Mouse (Mus musculus) hindbrain, embryonic 14.5 days (tissue): ENCODE results near the gene Cpm. TPM values are rescaled to one million over a fixed set of nuclear protein-coding genes. Genes with fewer than 3 reads are reported as not detected.

Source experiments
- ATAC-seq: fragments of 200-750 bp; cut with Nextera tagmentation; 2 replicates; pipeline ENCODE4 v1.8.0; 2017; ENCODE audit warnings: moderate number of reproducible peaks, mild to moderate bottlenecking, moderate TSS enrichment, moderate library complexity; ENCODE audit not compliant: low FRiP score
- DNase-seq: peaks from one replicate; pipeline ENCODE4 v3.0.0-alpha.2; 2015; ENCODE audit warnings: low spot score
- H3K27ac ChIP-seq: fragments of 300-500 bp; sonication (generic); 2 replicates; pipeline ENCODE4 v1.5.1; 2014; ENCODE audit warnings: mild to moderate bottlenecking, moderate library complexity
- H3K27me3 ChIP-seq: fragments of 300-500 bp; sonication (generic); 2 replicates; pipeline ENCODE4 v1.6.1; 2014; ENCODE audit warnings: mild to moderate bottlenecking, low read length, mixed read lengths; ENCODE audit not compliant: control insufficient read depth, insufficient read depth
- H3K36me3 ChIP-seq: fragments of 300-500 bp; sonication (generic); replicated peaks from 2 replicates; pipeline ENCODE4 v1.6.1; 2014; ENCODE audit not compliant: control insufficient read depth, insufficient read depth
- H3K4me1 ChIP-seq: fragments of 300-500 bp; sonication (generic); replicated peaks from 2 replicates; pipeline ENCODE4 v1.6.1; 2014; ENCODE audit warnings: antibody characterized with exemption, low read length, mixed read lengths; ENCODE audit not compliant: control insufficient read depth, insufficient read depth
- H3K4me2 ChIP-seq: fragments of 300-500 bp; sonication (generic); replicated peaks from 2 replicates; pipeline ENCODE4 v1.6.1; 2014; ENCODE audit warnings: mild to moderate bottlenecking, moderate library complexity
- H3K4me3 ChIP-seq: fragments of 300-500 bp; sonication (generic); replicated peaks from 2 replicates; pipeline ENCODE4 v1.5.1; 2014; ENCODE audit warnings: mild to moderate bottlenecking, low read length
- H3K9ac ChIP-seq: fragments of 300-500 bp; sonication (generic); 2 replicates; pipeline ENCODE4 v1.6.1; 2014
- H3K9me3 ChIP-seq: fragments of 300-500 bp; sonication (generic); 2 replicates; pipeline ENCODE4 v1.6.1; 2016; ENCODE audit warnings: low read length; ENCODE audit not compliant: control insufficient read depth
- WGBS: fragments of 180-500 bp; shearing (Covaris S2); extraction: QIAGEN DNeasy Blood & Tissue Kit; methylation state at CpG from one replicate; pipeline ENCODE4 v1.1.7; 2014; 5-methylcytosine and 5-hydroxymethylcytosine counted together
- polyA plus RNA-seq: library from polyadenylated mRNA; unstranded; fragments of >200 nt; fragmentation: Nextera tagmentation; extraction: Ambion mirVana; gene quantifications from 2 replicates; pipeline ENCODE4 v1.2.1, GENCODE M21; 2014

Gene Cpm
- 2.8 and 3.0 TPM in 2 replicates for polyA plus RNA-seq

DNA sequence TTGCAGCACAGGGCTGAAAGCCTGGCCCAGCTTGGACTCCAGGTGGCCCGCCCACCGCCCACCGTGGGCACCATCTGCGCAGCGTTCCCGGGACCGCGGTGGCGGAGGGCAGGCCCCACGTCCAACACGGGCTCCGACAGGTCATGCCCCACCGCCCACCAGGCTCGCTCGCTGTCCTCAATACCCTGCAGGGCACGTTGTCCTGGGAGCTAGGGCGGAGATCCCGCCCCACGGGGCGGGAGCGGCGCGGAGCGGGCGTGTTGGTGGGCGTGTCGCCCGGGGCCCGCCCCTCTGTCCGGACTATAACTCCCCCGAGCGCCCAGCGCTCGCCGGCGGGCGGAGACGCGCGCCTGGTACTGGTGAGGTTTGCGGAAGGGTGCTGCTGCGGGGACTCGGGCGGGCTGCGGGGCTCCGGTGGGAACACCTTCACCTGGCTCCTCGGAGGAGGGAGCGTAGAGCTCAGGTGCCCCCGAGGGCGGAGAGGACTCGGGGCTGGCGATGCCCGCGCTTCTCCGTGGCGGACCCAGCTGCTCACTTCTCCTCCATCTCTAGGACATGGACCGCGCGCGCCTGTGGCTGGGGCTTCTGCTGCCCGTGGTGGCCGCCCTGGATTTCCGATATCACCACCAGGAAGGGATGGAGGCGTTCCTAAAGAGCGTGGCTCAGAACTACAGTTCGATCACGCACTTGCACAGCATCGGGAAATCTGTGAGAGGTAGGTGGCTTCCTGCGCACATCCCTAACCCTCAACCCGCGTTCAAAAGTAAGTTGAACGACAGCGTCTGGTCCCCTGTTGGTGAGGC lies at the start of gene Cpm:
TSS of gene Cpm (plus strand) at position 332 of the 803 bp plus-strand sequence.
- WGBS, result under 1% methylated on average over 63 of the region's 73 CpGs
- no peaks in the 10 kb centered on the region for H3K36me3 ChIP-seq
- H3K27ac ChIP-seq, result no peak within 1 kb of the TSS
- ATAC-seq (peak; percentile 84), DNase-seq (peak; percentile 43)
- peak within 1 kb of the TSS; percentile 40; the same call in 1 of the 2 replicates for H3K9ac ChIP-seq
- peak within 1 kb of the TSS; percentile 50 for H3K4me3 ChIP-seq
- H3K4me2 ChIP-seq, result peak within 1 kb of the TSS; percentile 94
- peaks cover 53% of the 10 kb centered on the region for H3K27me3 ChIP-seq
- H3K9me3 ChIP-seq, result no peaks in the 10 kb centered on the region
- H3K4me1 ChIP-seq, result peaks cover 11% of the 10 kb centered on the region; the same call in 1 of the 2 replicates

DNA sequence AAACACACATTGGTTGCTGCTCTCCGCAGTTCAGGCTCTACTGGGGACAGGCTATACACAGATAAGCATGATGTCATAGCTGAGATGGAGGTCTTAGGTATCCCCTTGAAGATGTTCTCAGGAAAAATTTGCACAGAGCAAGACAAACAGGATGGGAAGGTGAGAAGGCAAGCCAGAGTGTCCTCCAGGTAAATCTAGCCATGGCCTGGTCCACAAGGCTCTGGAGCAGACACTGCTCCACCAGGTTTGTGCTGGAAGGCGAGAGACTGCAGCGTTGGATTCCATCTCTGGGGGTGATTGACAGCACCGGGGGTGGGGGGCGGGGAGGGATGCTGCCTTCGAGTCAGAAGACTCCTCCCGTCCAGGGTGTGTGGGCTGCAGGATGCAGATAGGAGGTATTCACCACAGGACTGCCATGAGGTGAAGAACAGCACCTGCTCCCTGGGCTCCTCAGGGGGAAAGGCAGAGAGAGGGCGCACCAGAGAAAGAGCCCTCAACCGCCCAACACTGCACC lies 49.5 kb upstream of the Cpm start:
- Histone ChIP-seq H3K4me1 (peaks cover 5% of the 10 kb centered on the region; the same call in 1 of the 2 replicates), H3K4me3 (no peak overlapping the region), H3K9ac (no peak overlapping the region), H3K27me3 (no peaks in the 10 kb centered on the region), H3K9me3 (no peaks in the 10 kb centered on the region), H3K4me2 (no peak overlapping the region), H3K36me3 (no peaks in the 10 kb centered on the region), H3K27ac (no peak overlapping the region)
- no peak for ATAC-seq
- DNase-seq, result no peak
- WGBS, result 62% methylated on average over 9 of the region's 9 CpGs

DNA sequence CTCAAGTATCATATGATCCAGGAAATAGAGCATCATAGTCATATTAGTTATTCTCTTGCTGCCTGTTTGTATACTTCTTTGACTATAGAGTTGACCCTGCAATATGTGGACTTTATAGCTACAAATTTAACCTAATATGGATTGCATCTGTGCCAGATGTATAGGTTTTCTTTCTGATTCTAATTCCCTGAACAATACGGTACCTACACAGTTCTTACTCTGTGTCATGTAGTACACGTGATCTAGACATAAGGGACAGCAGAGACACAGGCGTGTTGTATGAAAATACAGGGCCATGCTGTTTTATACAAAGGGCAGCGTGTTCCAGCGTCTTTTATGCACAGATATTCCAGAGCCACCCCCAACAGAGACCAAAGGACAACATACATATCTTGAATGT lies 48.9 kb upstream of the Cpm start:
- Histone ChIP-seq H3K4me3 (no peak overlapping the region), H3K27ac (no peak overlapping the region), H3K4me2 (no peak overlapping the region), H3K9ac (no peak overlapping the region), H3K36me3 (no peaks in the 10 kb centered on the region), H3K9me3 (no peaks in the 10 kb centered on the region; the same call in 1 of the 2 replicates), H3K27me3 (no peaks in the 10 kb centered on the region), H3K4me1 (peaks cover 5% of the 10 kb centered on the region; the same call in 1 of the 2 replicates)
- ATAC-seq (no peak), DNase-seq (no peak)
- 90% methylated on average over 5 of the region's 5 CpGs for WGBS

DNA sequence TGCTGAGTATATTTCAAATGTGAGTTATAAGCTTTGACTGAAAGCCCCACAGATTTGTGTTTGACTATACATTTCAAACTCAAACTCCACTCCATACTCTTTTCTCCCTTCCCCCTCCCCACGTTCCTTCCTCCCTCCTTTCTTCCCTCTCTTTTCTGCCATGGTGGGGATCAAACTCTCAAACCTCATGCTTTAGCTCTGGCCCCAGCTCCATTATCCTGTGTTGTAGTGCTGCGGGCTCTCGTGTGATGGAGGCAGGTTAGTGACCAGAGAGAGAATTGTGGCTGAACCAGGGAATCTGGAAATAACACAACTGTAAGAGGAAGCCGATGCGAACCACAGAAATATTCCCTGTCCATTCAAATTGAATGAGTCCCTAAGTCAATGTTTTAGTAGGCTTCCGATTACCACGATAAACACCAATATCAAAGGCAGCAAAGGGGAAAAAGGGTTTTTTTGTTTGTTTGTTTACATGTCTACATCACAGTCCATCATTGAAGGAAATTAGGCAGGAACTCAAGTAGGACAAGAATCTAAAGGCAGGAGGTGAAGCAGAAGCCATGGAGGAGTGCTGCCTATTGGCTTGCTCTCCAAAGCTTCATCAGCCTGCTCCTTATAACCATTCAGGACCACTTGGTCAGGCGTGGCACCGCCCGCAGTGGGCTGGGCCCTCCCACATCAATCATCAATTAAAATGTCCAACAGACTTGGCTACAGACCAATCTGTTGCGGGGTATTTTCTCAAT lies 48.1 kb upstream of the Cpm start:
- no peaks in the 10 kb centered on the region; the same call in 1 of the 2 replicates for H3K9me3 ChIP-seq
- H3K4me1 ChIP-seq, result no peaks in the 10 kb centered on the region
- DNase-seq (no peak), ATAC-seq (no peak)
- no peak overlapping the region for H3K9ac ChIP-seq
- WGBS, result 91% methylated on average over 11 of the region's 11 CpGs
- H3K4me2 ChIP-seq, result no peak overlapping the region
- H3K4me3 ChIP-seq, result no peak overlapping the region
- H3K36me3 ChIP-seq, result no peaks in the 10 kb centered on the region
- no peak overlapping the region for H3K27ac ChIP-seq
- H3K27me3 ChIP-seq, result no peaks in the 10 kb centered on the region

DNA sequence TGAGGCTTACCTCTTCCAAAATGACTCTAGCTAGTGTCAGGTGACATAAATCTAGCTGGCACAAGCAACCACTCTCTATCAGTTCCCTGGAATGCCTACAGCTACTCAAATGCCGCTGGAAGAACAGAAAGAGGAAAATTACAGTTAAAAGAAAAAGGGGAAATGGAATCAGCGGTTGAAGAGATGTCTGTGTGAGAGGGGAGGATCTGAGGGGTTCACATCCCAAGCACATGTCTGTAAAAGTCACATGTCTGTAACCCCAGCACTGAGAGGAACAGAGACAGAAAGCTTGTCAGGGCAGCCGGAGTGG lies 47.6 kb upstream of the Cpm start:
- ATAC-seq (no peak), DNase-seq (no peak)
- WGBS, result 95% methylated on average over 3 of the region's 3 CpGs
- no peaks in the 10 kb centered on the region; the same call in 1 of the 2 replicates for H3K9me3 ChIP-seq
- H3K27ac ChIP-seq, result no peak overlapping the region
- H3K27me3 ChIP-seq, result no peaks in the 10 kb centered on the region
- H3K9ac ChIP-seq, result no peak overlapping the region
- H3K4me2 ChIP-seq, result no peak overlapping the region
- no peak overlapping the region for H3K4me3 ChIP-seq
- no peaks in the 10 kb centered on the region for H3K36me3 ChIP-seq
- H3K4me1 ChIP-seq, result no peaks in the 10 kb centered on the region

DNA sequence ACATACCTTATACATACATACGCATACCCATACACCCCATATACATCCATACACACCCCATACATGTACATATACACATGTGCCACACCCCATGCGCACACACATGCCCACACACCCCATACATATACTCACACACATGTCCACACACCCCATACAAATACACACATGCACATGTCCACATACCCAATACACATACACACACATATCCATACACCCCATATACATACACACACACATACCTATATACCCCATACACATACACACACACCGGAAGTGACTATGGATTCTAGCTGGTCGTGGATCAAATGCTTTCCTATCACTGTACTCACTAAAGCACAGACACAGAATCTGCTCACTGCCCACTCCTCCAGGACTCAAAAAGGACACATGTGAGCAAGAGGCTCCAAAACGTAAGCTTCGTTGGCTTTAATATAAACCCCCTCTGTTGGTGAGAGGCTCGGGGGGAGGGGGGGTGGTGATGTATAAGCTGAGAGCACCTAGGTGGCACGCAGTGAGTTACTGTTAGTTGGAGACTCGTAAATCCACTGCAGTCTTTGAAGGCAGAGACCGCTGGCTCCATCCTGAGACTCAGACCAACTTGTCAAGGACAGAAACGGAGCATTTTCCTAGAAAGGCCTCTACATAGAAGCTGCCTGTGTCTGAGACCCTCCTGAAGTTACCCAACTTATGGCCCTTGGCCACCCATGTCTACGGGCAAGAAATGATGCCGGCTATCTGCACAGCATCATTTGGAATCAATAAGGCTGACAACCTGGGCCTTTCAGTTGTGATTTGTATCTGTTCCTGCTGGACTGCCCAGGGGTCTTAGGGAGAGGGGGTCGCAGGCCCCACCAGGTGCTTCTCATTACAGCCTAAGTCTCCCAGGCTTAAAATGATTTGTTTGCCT lies 45.9 kb upstream of the Cpm start:
- WGBS, result 80% methylated on average over 14 of the region's 14 CpGs
- DNase-seq (no peak), ATAC-seq (no peak)
- no peak overlapping the region for H3K4me2 ChIP-seq
- H3K4me3 ChIP-seq, result no peak overlapping the region
- H3K27ac ChIP-seq, result no peak overlapping the region
- no peak overlapping the region for H3K9ac ChIP-seq
- H3K36me3 ChIP-seq, result no peaks in the 10 kb centered on the region
- H3K9me3 ChIP-seq, result no peaks in the 10 kb centered on the region; the same call in 1 of the 2 replicates
- H3K4me1 ChIP-seq, result no peaks in the 10 kb centered on the region
- H3K27me3 ChIP-seq, result no peaks in the 10 kb centered on the region

DNA sequence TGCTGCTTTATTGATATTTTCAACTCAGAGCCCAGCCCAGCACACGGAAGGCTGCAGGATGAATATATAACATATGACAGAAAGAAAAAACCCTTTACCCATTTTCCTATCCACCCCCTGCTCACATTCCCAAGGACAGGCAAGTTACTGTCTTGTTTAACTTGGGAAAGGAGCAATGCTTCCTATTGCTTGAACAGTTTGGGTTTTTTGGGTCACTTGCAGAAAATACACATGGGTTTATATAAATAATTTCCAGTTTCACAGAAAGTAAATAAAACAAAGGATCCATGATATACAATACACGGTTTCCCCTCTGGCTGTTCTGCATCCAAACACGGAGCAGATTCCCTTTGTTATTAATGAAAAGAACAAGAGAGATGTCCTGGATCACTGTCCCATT lies 45.2 kb upstream of the Cpm start:
- H3K36me3 ChIP-seq, result no peaks in the 10 kb centered on the region
- no peak overlapping the region for H3K4me2 ChIP-seq
- ATAC-seq (no peak), DNase-seq (no peak)
- H3K27ac ChIP-seq, result no peak overlapping the region
- 75% methylated on average over 3 of the region's 3 CpGs for WGBS
- no peaks in the 10 kb centered on the region for H3K4me1 ChIP-seq
- H3K9ac ChIP-seq, result no peak overlapping the region
- H3K9me3 ChIP-seq, result no peaks in the 10 kb centered on the region; the same call in 1 of the 2 replicates
- no peak overlapping the region for H3K4me3 ChIP-seq
- H3K27me3 ChIP-seq, result no peaks in the 10 kb centered on the region

DNA sequence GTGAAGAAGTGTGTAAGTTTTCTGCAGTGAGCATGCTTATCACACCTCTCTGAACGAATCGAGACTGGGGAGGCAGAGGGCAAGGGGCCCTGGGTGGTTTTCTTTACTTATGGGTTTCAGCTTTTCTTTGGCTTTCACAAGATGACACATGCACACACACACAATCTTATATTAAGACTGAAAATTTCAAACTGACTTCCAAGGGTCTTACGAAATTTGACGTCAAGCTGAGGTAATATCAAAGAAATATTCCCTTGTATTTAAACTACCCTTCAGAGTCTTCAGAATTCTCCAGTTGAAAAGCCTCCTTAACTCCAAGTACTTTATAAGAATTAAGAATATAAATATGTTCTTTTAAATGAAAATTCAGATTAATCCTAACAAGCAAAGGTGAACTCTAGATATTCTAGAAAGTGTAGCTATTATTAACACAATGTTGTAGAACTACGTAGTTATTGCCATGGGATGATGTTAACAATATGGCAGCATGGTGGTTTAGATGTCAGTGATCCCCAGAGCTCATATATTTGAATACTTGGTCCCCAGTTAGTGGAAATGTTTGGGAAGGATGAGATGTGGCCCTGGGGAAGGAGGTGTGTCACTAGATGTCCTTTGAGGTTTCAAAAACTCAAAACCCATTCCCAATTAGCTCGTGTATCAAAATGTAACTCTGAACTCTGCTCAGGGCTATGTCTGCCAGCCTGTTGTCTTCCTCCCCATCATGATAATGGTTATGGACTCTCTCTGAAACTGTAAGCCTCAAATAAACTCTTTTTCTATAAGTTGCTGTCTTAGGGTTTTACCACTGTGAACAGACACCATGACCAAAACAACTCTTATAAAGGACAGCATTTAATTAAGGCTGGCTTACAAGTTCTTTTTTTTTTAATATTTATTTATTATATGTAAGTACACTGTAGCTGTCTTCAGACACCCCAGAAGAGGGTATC lies 44.5 kb upstream of the Cpm start:
- DNase-seq (no peak), ATAC-seq (no peak)
- Histone ChIP-seq H3K36me3 (no peaks in the 10 kb centered on the region), H3K27ac (no peak overlapping the region), H3K4me3 (no peak overlapping the region), H3K9ac (no peak overlapping the region), H3K9me3 (no peaks in the 10 kb centered on the region; the same call in 1 of the 2 replicates), H3K4me2 (no peak overlapping the region), H3K27me3 (no peaks in the 10 kb centered on the region), H3K4me1 (no peaks in the 10 kb centered on the region)
- WGBS, result 91% methylated on average over 6 of the region's 6 CpGs
